Mouse (Mus musculus) embryonic fibroblast, embryonic 13.5 days (primary cell): ENCODE measurements around the gene Pla2g1b.

Experiments used
- CTCF ChIP-seq: IDR thresholded peaks from 2 replicates; pipeline ENCODE4 v1.5.1; 2011; ENCODE audit warnings: mild to moderate bottlenecking, control low read depth, low read length, moderate library complexity, borderline replicate concordance; ENCODE audit not compliant: insufficient read depth
- POLR2A ChIP-seq: IDR thresholded peaks from 2 replicates; pipeline ENCODE4 v1.6.1; 2011; ENCODE audit warnings: low read depth, mild to moderate bottlenecking, control low read depth, low read length, moderate library complexity

DNA sequence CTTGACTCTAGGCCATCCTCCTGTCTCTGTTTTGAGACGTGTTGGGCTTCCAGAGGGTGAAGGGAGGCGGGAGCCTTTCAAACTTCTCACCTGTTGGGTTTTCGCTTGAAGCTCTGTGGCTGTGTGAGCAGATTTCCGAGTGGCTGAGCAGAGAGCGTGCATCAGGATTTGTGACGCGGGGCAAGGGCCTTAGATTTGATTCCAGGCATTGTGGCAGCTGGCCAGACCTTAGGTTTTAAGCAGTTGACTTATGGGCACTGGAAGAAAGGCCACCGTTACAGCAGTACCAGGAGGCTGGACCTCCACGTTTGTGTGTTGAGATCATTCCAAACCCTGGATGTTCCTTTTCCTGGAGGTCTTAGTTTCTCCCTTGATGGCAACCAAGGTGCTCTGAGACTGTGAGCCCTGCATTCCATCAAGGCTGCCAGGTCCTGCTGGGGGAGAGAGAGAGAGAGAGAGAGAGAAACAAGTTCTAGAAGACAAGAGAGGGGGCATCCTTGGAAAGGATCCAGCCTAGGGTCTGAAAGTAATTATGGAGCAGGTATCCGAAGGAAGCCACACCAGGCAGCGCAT lies 31.7 kb upstream of the Pla2g1b start:
- TF ChIP-seq CTCF (no peak), POLR2A (no peak)
